ENCODE assay signal across 13 mouse cellular contexts in the genomic region with DNA sequence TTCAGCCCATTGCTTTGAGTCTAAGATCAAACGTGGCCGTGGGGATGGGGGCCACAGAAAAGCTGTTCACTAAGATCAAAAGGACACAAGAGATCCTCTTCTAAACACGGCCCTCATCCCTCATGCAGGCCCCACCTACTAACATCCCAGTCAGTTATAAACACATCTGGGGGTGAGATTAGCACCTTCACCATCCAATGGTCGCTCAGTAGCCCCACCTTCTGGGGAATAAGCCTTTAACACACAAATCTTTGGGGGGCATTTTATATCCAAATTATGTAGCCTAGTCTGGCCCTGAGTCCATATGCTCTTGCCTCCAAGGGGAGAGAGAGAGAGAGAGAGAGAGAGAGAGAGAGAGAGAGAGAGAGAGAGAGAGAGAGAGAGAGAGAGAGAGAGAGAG.
"Had no signal": no experiment of that assay in that cellular context is flagged by ENCODE, and none has a peak within 500 bp of the region (broad histone marks: within the 10 kb centered on the region; RNA-seq: fewer than 3 reads in every experiment).

No protein-coding gene starts in this region.

- H3K36me3 ChIP-seq: kidney, embryonic 15.5 days; limb, embryonic 15.5 days; liver, embryonic 13.5 days; lung, embryonic 15.5 days; midbrain, embryonic 13.5 days had no signal

- H3K27ac ChIP-seq: kidney, embryonic 15.5 days; limb, embryonic 15.5 days; liver, embryonic 13.5 days; lung, embryonic 15.5 days; midbrain, embryonic 13.5 days; neural tube, embryonic 15.5 days had no signal

- H3K4me1 ChIP-seq: kidney, embryonic 15.5 days; limb, embryonic 15.5 days; liver, embryonic 13.5 days; lung, embryonic 15.5 days had no signal

- H3K4me3 ChIP-seq: kidney, embryonic 15.5 days; limb, embryonic 15.5 days; liver, embryonic 13.5 days; lung, embryonic 15.5 days; midbrain, embryonic 13.5 days; myocyte; neural tube, embryonic 15.5 days had no signal

- ATAC-seq: intestine, embryonic 16.5 days; liver, postnatal 0 days; midbrain, embryonic 13.5 days had no signal

- H3K9ac ChIP-seq: kidney, embryonic 15.5 days; limb, embryonic 15.5 days; liver, embryonic 13.5 days; liver, postnatal 0 days; lung, embryonic 15.5 days; midbrain, embryonic 13.5 days; neural tube, embryonic 15.5 days had no signal

- DNase-seq: kidney, adult 2 months; kidney, postnatal 25 days; liver, embryonic 13.5 days; liver, postnatal 0 days; lung, postnatal 14 days; right cerebral cortex, adult 18-20 months had no signal

- H3K9me3 ChIP-seq: kidney, embryonic 15.5 days; limb, embryonic 15.5 days; liver, embryonic 13.5 days; lung, embryonic 15.5 days; midbrain, embryonic 13.5 days; neural tube, embryonic 15.5 days had no signal

- H3K27me3 ChIP-seq: kidney, embryonic 15.5 days; limb, embryonic 15.5 days; liver, embryonic 13.5 days; lung, embryonic 15.5 days; midbrain, embryonic 13.5 days; neural tube, embryonic 15.5 days had no signal

- H3K4me2 ChIP-seq: kidney, embryonic 15.5 days; limb, embryonic 15.5 days; liver, embryonic 13.5 days; lung, embryonic 15.5 days; midbrain, embryonic 13.5 days; neural tube, embryonic 15.5 days had no signal
